Mouse (Mus musculus) brain, embryonic 14.5 days (tissue): ENCODE measurements at regions not wholly inside any gene's neighbourhood (a gene's known extent, or its start where the extent isn't known, plus 50 kb on each side); places are given as distances from the start of the nearest gene placed in this dataset.

Experiments used
- DNase-seq: peaks from one replicate; pipeline ENCODE4 v3.0.0-alpha.2; 2011; ENCODE audit warnings: low read depth
- CTCF ChIP-seq: fragments of 200-500 bp; IDR thresholded peaks from 2 replicates; pipeline ENCODE4 v1.5.1; 2012; ENCODE audit warnings: inconsistent platforms, mild to moderate bottlenecking, moderate library complexity, borderline replicate concordance; ENCODE audit not compliant: insufficient read depth, insufficient read length; ENCODE audit errors: extremely low read depth
- POLR2A ChIP-seq: fragments of 200-500 bp; IDR thresholded peaks from 2 replicates; pipeline ENCODE4 v1.6.1; 2012; ENCODE audit warnings: mild to moderate bottlenecking, inconsistent platforms, borderline replicate concordance; ENCODE audit not compliant: poor library complexity, insufficient read depth, insufficient read length, severe bottlenecking; ENCODE audit errors: extremely low read depth

GRCm38 (mm10) chr2:12761461-12761860 is 162.4 kb upstream of the Pter start:
- TF ChIP-seq POLR2A (no peak), CTCF (no peak)
- no peak for DNase-seq

- no peak for DNase-seq
- TF ChIP-seq POLR2A: no peak
- TF ChIP-seq CTCF: no peak
These were observed 159.3 kb upstream of the Pter start for GRCm38 (mm10) chr2:12764510-12764909.

- TF ChIP-seq CTCF: no peak
- DNase-seq: no peak
These were observed 158.5 kb upstream of the Pter start for GRCm38 (mm10) chr2:12765336-12765735.

GRCm38 (mm10) chr2:12776866-12777265 is 147.0 kb upstream of the Pter start:
- peak; percentile 82 for DNase-seq
- TF ChIP-seq POLR2A (no peak), CTCF (no peak)

GRCm38 (mm10) chr2:12777696-12778095 is 146.1 kb upstream of the Pter start:
- peak; percentile 59 for DNase-seq
- TF ChIP-seq POLR2A: no peak
- TF ChIP-seq CTCF: no peak

- TF ChIP-seq POLR2A: no peak
- TF ChIP-seq CTCF: no peak
- no peak for DNase-seq
These were observed 131.2 kb upstream of the Pter start for GRCm38 (mm10) chr2:12792596-12792995.

- no peak for TF ChIP-seq CTCF
- no peak for TF ChIP-seq POLR2A
- peak; percentile 64 for DNase-seq
These were observed 126.1 kb upstream of the Pter start for GRCm38 (mm10) chr2:12797615-12798169.

GRCm38 (mm10) chr2:12799153-12799925 is 124.5 kb upstream of the Pter start:
- DNase-seq: peak; percentile 60
- no peak for TF ChIP-seq POLR2A
- TF ChIP-seq CTCF: no peak

GRCm38 (mm10) chr2:12802667-12803066 is 121.2 kb upstream of the Pter start:
- peak; percentile 35 for DNase-seq
- TF ChIP-seq CTCF (no peak), POLR2A (no peak)

GRCm38 (mm10) chr2:12805096-12805495 is 118.7 kb upstream of the Pter start:
- DNase-seq: no peak

GRCm38 (mm10) chr2:12808466-12808865 is 115.4 kb upstream of the Pter start:
- no peak for TF ChIP-seq CTCF
- no peak for TF ChIP-seq POLR2A
- peak; percentile 76 for DNase-seq

More at GRCm38 (mm10) chr2:12805096-12805495, 118.7 kb upstream of the Pter start:
- TF ChIP-seq POLR2A (no peak), CTCF (no peak)

GRCm38 (mm10) chr2:12815339-12815738 is 108.5 kb upstream of the Pter start:
- TF ChIP-seq CTCF (no peak), POLR2A (no peak)
- DNase-seq: peak; percentile 5
